ENCODE assay signal across 21 mouse cellular contexts in genomic region chr10:68800339-68800738, GRCm38 (mm10).
DNase-seq lines count a peak whose midpoint lies in the region; ATAC-seq lines count a peak whose summit lies in the region.
"Had no signal": no experiment of that assay in that cellular context is flagged by ENCODE, and none has a peak within 500 bp of the region (broad histone marks: within the 10 kb centered on the region; RNA-seq: fewer than 3 reads in every experiment).

No protein-coding gene starts in this region.

- 0 out of 2 replicates have a peak, but pooled peaks cover 2% of the 10 kb centered on the region for H3K4me1 ChIP-seq in limb, embryonic 11.5 days (ENCODE audit: control insufficient read depth, insufficient read depth, low read length)
- H3K4me1 ChIP-seq in limb, embryonic 10.5 days: peaks cover 12% of the 10 kb centered on the region
- H3K4me1 ChIP-seq in neural tube, embryonic 13.5 days (replicated peaks): peaks cover 11% of the 10 kb centered on the region
- H3K4me1 ChIP-seq in limb, embryonic 13.5 days: peaks cover 17% of the 10 kb centered on the region

- H3K9me3 ChIP-seq in limb, embryonic 11.5 days (ENCODE audit: control insufficient read depth, low read length): no peaks in the 10 kb centered on the region
- no peaks in the 10 kb centered on the region for H3K9me3 ChIP-seq in limb, embryonic 10.5 days (replicated peaks)
- no peaks in the 10 kb centered on the region for H3K9me3 ChIP-seq in neural tube, embryonic 13.5 days
- no peaks in the 10 kb centered on the region for H3K9me3 ChIP-seq in limb, embryonic 13.5 days
- H3K9me3 ChIP-seq: embryonic facial prominence, embryonic 15.5 days; forebrain, embryonic 10.5 days; heart, embryonic 10.5 days; hindbrain, embryonic 12.5 days had no signal

- 64% methylated on average over 7 of the region's 7 CpGs for WGBS in limb, embryonic 11.5 days
- 76% methylated on average over 7 of the region's 7 CpGs for WGBS in limb, embryonic 10.5 days
- 68% methylated on average over 7 of the region's 7 CpGs for WGBS in neural tube, embryonic 13.5 days
- WGBS in limb, embryonic 13.5 days: 46% methylated on average over 7 of the region's 7 CpGs

- ATAC-seq in limb, embryonic 11.5 days (ENCODE audit: insufficient number of reproducible peaks, low FRiP score, low TSS enrichment, low read depth): peak; percentile 65; the same call in 1 of the 2 replicates
- 0 out of 2 replicates have a peak, but pooled peaks have one; percentile 27 for ATAC-seq in neural tube, embryonic 13.5 days (ENCODE audit: low read depth)
- peak; percentile 61 for ATAC-seq in limb, embryonic 13.5 days (ENCODE audit: low FRiP score, low read depth)
- no peak for ATAC-seq in activated CD4-positive, CD25-positive, alpha-beta regulatory T cell, adult 4 months
- ATAC-seq: forebrain, embryonic 14.5 days had no signal

- H3K27ac ChIP-seq in limb, embryonic 11.5 days (replicated peaks; ENCODE audit: low read depth, low read length): no peak overlapping the region; the same call in 1 of the 2 replicates
- H3K27ac ChIP-seq in limb, embryonic 10.5 days: no peak overlapping the region
- H3K27ac ChIP-seq in neural tube, embryonic 13.5 days (replicated peaks): no peak overlapping the region
- H3K27ac ChIP-seq in limb, embryonic 13.5 days: no peak overlapping the region
- H3K27ac ChIP-seq: embryonic facial prominence, embryonic 15.5 days; forebrain, embryonic 10.5 days; heart, embryonic 10.5 days had no signal

- H3K27me3 ChIP-seq in limb, embryonic 11.5 days (ENCODE audit: control insufficient read depth, insufficient read depth, low read length): no peaks in the 10 kb centered on the region
- no peaks in the 10 kb centered on the region for H3K27me3 ChIP-seq in limb, embryonic 10.5 days (ENCODE audit: low read depth, poor library complexity, severe bottlenecking)
- H3K27me3 ChIP-seq in neural tube, embryonic 13.5 days: no peaks in the 10 kb centered on the region
- no peaks in the 10 kb centered on the region for H3K27me3 ChIP-seq in limb, embryonic 13.5 days
- H3K27me3 ChIP-seq: embryonic facial prominence, embryonic 15.5 days; hindbrain, embryonic 12.5 days had no signal

- H3K9ac ChIP-seq in limb, embryonic 11.5 days (ENCODE audit: low read length): no peak overlapping the region
- no peak overlapping the region for H3K9ac ChIP-seq in neural tube, embryonic 13.5 days
- no peak overlapping the region for H3K9ac ChIP-seq in limb, embryonic 13.5 days
- H3K9ac ChIP-seq: embryonic facial prominence, embryonic 15.5 days; hindbrain, embryonic 12.5 days had no signal

- no peak overlapping the region for H3K4me2 ChIP-seq in limb, embryonic 11.5 days (ENCODE audit: low read depth, severe bottlenecking)
- H3K4me2 ChIP-seq in neural tube, embryonic 13.5 days: no peak overlapping the region
- H3K4me2 ChIP-seq in limb, embryonic 13.5 days (replicated peaks): peak overlapping the region; percentile 38
- H3K4me2 ChIP-seq: embryonic facial prominence, embryonic 15.5 days; hindbrain, embryonic 12.5 days had no signal

- H3K36me3 ChIP-seq in limb, embryonic 11.5 days (ENCODE audit: control insufficient read depth, insufficient read depth, low read length): no peaks in the 10 kb centered on the region
- no peaks in the 10 kb centered on the region for H3K36me3 ChIP-seq in limb, embryonic 10.5 days
- H3K36me3 ChIP-seq in neural tube, embryonic 13.5 days: no peaks in the 10 kb centered on the region
- no peaks in the 10 kb centered on the region for H3K36me3 ChIP-seq in limb, embryonic 13.5 days
- H3K36me3 ChIP-seq: embryonic facial prominence, embryonic 15.5 days; forebrain, embryonic 10.5 days; G1E; heart, embryonic 10.5 days; hindbrain, embryonic 12.5 days had no signal

- no peak for DNase-seq in limb, embryonic 11.5 days (ENCODE audit: low spot score)
- no peak for DNase-seq in limb, embryonic 10.5 days (ENCODE audit: low spot score)
- no peak for DNase-seq in neural tube, embryonic 10.5 days (ENCODE audit: extremely low spot score, low spot score)
- no peak for DNase-seq in left cerebral cortex, adult 8-10 months (ENCODE audit: low spot score in 2 of 2)
- DNase-seq: cerebellum, adult 11 months; cerebellum, adult 8-10 months; cerebellum, postnatal 14 days; gastrocnemius, postnatal 10 days; heart, adult 18-20 months; heart, postnatal 10 days; heart, postnatal 4 days had no signal

- H3K4me3 ChIP-seq in limb, embryonic 11.5 days (ENCODE audit: low read depth, low read length): no peak overlapping the region
- H3K4me3 ChIP-seq in limb, embryonic 10.5 days: no peak overlapping the region
- H3K4me3 ChIP-seq in neural tube, embryonic 13.5 days: no peak overlapping the region
- H3K4me3 ChIP-seq in limb, embryonic 13.5 days: no peak overlapping the region
- H3K4me3 ChIP-seq: embryonic facial prominence, embryonic 15.5 days; erythroblast, embryonic 14.5 days; forebrain, embryonic 10.5 days; heart, embryonic 10.5 days; hindbrain, embryonic 12.5 days had no signal
